Mouse (Mus musculus) embryonic fibroblast, embryonic 13.5 days (primary cell): ENCODE data around the gene Spns3.

Experiments used
- CTCF ChIP-seq: IDR thresholded peaks from 2 replicates; pipeline ENCODE4 v1.5.1; 2011; ENCODE audit warnings: mild to moderate bottlenecking, control low read depth, low read length, moderate library complexity, borderline replicate concordance; ENCODE audit not compliant: insufficient read depth
- POLR2A ChIP-seq: IDR thresholded peaks from 2 replicates; pipeline ENCODE4 v1.6.1; 2011; ENCODE audit warnings: low read depth, mild to moderate bottlenecking, control low read depth, low read length, moderate library complexity

GRCm38 (mm10) chr11:72473540-72473939 is 76.8 kb downstream of the Spns3 start:
- TF ChIP-seq POLR2A, result no peak
- TF ChIP-seq CTCF, result no peak
